Mouse (Mus musculus) liver, adult 2 months (tissue): ENCODE measurements around the gene Tsc1.

Source experiments
- CTCF ChIP-seq: fragments of 200-500 bp; IDR thresholded peaks from 2 replicates; pipeline ENCODE4 v1.5.1; 2011; ENCODE audit warnings: low read depth, low read length, control low read depth
- POLR2A ChIP-seq: fragments of 200-500 bp; IDR thresholded peaks from 2 replicates; pipeline ENCODE4 v1.6.1; 2011; ENCODE audit warnings: low read length, control low read depth; ENCODE audit not compliant: insufficient read depth; ENCODE audit errors: extremely low read depth

- TF ChIP-seq POLR2A (no peak), CTCF (no peak)
These were observed 11.1 kb upstream of the Tsc1 start for GRCm38 (mm10) chr2:28629911-28630381.
